Mouse (Mus musculus) urinary bladder, postnatal 14 days (tissue): Measurements from ENCODE around the gene Pip4k2a.
"Not testable (repeated sequence)": the region's sequence is repeated elsewhere in the genome, so short reads cannot be mapped to it uniquely, and the experiment has no call there.

ENCODE experiments used
- DNase-seq: peaks from one replicate; pipeline ENCODE4 v3.0.0; 2021; ENCODE audit warnings: low spot score

The Pip4k2a gene

GRCm38 (mm10) chr2:18998054-18998478, at the start of gene Pip4k2a, which contains the start of gene 4930426L09Rik:
Gene Pip4k2a, minus strand, starts transcription at chr2:18998126.
Gene 4930426L09Rik, plus strand, starts transcription at chr2:18998343.
- peak; percentile 91 for DNase-seq

GRCm38 (mm10) chr2:19037907-19038570, 40.1 kb upstream of the Pip4k2a start:
- DNase-seq: no peak

GRCm38 (mm10) chr2:19037430-19037829, 39.5 kb upstream of the Pip4k2a start:
- no peak for DNase-seq

- DNase-seq: no peak
These were observed 26.9 kb upstream of the Pip4k2a start for GRCm38 (mm10) chr2:19024807-19025206.

GRCm38 (mm10) chr2:19018034-19018433, 20.1 kb upstream of the Pip4k2a start:
- DNase-seq: no peak

- no peak for DNase-seq
These were observed 18.9 kb upstream of the Pip4k2a start for GRCm38 (mm10) chr2:19016839-19017238.

GRCm38 (mm10) chr2:19016348-19016747, 18.4 kb upstream of the Pip4k2a start:
- no peak for DNase-seq

GRCm38 (mm10) chr2:19011443-19011842, 13.5 kb upstream of the Pip4k2a start:
- no peak for DNase-seq

GRCm38 (mm10) chr2:19010541-19010940, 12.6 kb upstream of the Pip4k2a start:
- DNase-seq: not testable (repeated sequence)

- DNase-seq: no peak
These were observed 9.7 kb upstream of the Pip4k2a start for GRCm38 (mm10) chr2:19007580-19007979.

- DNase-seq: no peak
These were observed 8.2 kb upstream of the Pip4k2a start for GRCm38 (mm10) chr2:19006124-19006523.

GRCm38 (mm10) chr2:19004801-19005200, 6.9 kb upstream of the Pip4k2a start:
- peak; percentile 11 for DNase-seq

- DNase-seq: no peak
These were observed 1.5 kb upstream of the Pip4k2a start for GRCm38 (mm10) chr2:18999395-18999794.

GRCm38 (mm10) chr2:18997387-18997971, 447 bp downstream of the Pip4k2a start:
- peak; percentile 44 for DNase-seq

GRCm38 (mm10) chr2:18996451-18997211, 1.3 kb downstream of the Pip4k2a start:
- no peak for DNase-seq

- DNase-seq: no peak
These were observed 5.1 kb downstream of the Pip4k2a start for GRCm38 (mm10) chr2:18992512-18993510.

- DNase-seq: no peak
These were observed 9.0 kb downstream of the Pip4k2a start for GRCm38 (mm10) chr2:18988885-18989284.

- DNase-seq: no peak
These were observed 12.4 kb downstream of the Pip4k2a start for GRCm38 (mm10) chr2:18985506-18985905.

GRCm38 (mm10) chr2:18984095-18984847, 13.7 kb downstream of the Pip4k2a start:
- DNase-seq: no peak

- DNase-seq: no peak
These were observed 14.4 kb downstream of the Pip4k2a start for GRCm38 (mm10) chr2:18983546-18983945.

- DNase-seq: no peak
These were observed 15.3 kb downstream of the Pip4k2a start for GRCm38 (mm10) chr2:18982581-18982980.
